Mouse (Mus musculus) CD8-positive naive resting alpha-beta T cell, adult 2 months (primary cell): ENCODE results near the gene Gngt2.

ENCODE experiments used
- DNase-seq, 2 experiments: peaks; one replicate each; pipeline ENCODE4 v3.0.0; 2022; ENCODE audit warnings: low read depth in 2 of 2, low spot score in 2 of 2

The Gngt2 gene

DNA sequence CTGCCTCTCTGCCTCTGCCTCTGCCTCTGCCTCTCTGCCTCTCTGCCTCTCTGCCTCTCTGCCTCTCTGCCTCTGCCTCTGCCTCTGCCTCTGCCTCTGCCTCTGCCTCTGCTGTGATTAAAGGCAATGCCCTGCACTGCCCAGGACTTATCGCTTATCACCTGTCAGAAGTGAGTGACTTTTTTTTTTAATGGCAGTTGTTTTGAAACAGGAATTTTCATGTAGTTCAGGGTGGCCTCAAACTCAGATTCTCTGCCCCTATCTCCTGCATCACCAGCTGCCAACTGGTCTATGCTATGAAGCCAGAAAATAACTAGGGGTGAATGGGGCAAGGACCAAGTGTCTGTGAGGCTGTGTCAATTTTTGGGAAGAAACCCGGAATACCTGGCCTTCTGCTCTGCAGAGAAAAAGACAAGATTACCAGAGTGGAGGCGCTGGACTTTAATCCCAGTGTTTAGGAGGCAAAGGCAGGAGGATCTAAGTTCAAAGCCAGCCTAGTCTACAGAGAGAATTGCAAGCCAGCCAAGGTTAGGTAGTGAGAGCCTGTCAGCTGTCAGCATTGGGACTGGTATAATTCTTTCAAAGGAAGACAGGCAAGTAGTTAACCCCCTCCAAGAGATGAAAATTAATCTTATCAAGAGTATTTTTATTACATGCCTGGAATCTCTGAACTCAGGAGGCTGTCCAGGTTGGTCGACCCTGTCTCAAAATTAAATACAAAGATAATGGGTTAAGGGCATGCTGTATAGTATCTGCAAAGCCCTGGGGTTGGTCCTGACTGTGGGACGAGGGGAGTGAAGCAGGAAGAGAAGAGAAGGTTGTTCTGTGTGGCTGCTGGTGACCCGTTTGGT is 10.5 kb upstream of the Gngt2 start:
- DNase-seq: no peak

DNA sequence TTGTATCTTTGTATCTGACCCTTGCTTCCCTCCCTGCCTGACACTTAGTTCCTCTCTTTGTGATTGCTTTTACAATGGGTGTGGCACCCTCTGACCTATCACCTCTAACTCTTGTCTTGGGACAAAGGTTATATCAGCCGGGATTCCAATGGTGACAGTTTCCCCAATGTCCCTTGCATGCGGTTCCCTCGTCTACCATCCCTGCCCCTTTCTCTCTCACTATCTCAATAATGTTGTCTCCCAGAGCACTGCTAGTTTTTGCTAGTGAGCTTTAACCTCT is 9.9 kb upstream of the Gngt2 start:
- no peak for DNase-seq

DNA sequence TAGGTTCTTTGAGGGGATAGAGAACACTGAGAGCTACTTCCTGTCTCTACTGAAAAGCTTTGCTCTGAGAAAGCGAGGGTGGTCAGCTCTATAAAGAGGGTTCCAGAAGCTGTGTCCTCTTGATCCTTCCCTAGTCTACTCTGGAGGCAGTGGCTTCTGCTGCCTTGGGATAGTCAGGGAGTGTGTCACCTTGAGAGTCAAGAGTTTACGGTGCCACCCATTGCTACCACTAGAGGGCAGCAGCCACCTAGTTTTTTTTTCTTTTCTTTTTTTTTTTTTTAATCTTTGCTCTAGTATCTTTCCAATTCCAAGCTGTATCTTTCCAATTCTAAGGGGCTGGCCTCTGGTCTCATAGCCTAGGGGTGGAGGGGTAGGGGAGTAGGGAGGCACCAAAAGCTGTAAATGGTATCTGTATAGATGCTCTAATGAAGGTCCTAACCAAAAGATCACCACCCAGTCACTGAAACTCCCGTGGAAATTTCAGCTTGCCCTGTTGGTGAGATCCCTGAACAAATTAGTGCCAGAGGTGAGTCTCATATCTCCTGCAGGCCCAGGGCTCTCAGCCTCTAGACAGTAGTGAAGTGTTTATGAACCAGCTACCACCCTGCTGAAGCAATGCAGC is 9.4 kb upstream of the Gngt2 start:
- peak; percentile 53 to 69 for DNase-seq

DNA sequence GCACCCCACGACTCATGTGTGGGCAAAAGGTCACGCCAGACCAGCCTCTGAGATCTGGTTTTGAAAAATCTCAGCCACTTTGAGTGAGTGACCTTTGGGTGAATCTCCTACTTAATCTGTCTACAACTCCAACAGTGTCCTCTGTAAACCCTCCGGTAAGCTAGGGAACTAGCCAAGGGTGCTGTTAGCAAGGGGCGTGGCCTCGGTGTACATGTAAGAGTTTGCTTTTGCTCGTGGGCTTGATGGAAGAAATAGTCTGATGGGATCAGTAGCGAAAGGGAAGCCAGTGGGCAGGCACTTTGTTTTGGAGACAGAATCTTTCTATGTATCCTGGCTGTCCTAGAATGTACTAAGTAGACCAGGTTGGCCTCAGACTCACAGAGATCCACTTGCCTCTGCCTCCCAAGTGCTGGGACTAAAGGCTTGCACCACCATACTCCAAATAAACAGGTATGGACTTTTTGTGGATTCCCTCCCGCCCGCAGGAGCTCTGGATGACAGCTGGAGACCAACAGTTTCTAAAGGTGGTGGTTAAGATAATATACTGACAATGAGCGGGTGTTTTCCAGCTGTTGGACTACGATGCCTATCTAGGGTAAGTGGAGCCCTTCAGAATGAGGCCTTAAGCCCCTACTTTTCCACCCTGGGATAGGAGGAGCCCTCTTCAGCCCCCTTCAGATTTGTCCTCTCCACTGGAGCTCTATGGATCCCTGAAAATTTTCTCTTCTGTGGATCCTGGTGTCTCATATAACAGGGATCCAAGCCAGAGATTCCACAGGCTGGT is 8.6 kb upstream of the Gngt2 start:
- DNase-seq: no peak

DNA sequence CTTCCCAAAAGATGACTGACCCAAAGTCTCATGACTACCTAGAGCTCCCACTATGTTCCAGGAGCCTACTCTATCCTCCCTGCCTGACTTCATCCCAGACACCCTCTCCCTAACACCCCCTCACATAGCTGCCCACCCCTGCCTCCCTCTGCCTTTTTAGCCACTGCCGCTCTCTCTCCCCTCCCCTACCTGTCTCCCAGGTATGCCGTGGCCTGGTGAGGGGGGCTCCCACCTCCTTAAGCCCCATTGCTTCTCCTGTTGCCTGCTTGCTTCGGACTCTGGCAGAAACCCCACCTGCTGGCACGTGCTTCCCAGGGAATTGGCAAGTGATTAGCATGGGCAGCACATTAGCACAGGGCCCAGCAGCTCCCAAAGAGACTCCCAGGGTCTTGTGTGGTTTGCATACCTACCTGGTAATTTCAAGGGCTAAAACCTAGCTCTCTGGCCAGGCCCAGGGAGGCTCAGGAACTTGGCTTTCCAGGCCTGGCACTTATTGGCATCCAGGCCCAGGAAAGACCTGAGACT is 7.4 kb upstream of the Gngt2 start:
- no peak for DNase-seq

DNA sequence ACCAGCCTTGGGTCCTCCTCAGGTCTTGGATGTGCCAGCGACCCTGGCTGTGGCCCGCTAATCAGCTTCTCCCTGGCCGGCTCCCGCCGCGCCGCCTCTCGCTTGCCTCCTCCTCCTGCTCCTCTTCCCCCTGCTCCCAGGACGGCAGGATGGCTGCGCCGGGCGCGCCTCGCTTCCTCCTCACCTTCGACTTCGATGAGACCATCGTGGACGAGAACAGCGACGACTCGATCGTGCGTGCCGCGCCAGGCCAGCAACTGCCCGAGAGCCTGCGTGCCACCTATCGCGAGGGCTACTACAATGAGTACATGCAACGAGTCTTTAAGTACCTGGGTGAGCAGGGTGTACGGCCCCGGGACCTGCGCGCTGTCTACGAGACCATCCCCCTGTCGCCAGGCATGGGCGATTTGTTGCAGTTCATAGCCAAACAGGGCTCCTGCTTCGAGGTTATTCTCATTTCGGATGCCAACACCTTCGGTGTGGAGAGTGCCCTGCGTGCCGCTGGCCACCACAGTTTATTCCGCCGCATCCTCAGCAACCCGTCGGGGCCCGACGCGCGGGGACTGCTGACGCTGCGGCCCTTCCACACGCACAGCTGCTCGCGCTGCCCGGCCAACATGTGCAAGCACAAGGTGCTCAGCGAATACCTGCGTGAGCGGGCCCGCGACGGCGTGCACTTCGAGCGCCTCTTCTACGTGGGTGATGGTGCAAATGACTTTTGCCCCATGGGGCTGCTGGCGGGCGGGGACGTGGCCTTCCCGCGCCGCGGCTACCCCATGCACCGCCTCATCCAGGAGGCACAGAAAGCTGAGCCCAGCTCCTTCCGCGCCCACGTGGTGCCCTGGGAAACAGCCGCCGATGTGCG is 6.4 kb upstream of the Gngt2 start:
- DNase-seq: no peak

DNA sequence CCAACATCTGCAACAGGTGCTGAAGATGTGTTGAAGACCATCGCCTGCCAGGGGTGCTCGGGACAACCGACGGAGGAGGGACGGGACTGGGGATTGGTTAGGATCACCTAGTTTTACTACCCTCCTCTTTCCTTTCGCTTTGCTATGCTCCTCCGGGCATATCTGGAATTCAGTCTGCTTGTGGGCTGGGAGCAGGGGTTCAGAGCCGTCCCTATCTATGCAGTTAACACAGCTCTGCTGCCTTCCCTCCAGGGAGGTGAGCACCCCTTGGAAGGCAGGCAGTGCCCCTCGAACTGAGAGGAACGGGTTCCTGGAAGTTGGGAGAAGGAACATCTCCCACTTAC is 5.8 kb upstream of the Gngt2 start:
- no peak for DNase-seq

DNA sequence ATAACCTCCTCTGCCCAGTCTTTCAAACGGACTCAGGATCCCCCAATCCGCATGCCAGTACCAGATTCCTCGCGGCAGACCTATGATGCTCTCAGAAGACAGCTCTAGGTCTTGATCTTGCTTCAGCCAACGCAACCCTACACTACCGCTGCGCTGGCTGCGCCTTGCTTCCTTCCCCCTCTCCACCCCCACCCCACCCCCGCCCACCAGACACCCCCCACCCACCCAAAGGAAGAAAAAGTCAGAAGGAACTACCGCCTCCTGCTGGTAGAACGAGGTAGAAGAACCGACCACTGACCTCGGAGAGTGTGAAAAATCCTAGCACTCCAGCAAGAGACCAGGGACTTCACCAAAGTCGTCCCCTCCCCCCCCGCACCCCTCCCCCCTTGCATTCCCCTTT is 5.4 kb upstream of the Gngt2 start:
- no peak for DNase-seq

DNA sequence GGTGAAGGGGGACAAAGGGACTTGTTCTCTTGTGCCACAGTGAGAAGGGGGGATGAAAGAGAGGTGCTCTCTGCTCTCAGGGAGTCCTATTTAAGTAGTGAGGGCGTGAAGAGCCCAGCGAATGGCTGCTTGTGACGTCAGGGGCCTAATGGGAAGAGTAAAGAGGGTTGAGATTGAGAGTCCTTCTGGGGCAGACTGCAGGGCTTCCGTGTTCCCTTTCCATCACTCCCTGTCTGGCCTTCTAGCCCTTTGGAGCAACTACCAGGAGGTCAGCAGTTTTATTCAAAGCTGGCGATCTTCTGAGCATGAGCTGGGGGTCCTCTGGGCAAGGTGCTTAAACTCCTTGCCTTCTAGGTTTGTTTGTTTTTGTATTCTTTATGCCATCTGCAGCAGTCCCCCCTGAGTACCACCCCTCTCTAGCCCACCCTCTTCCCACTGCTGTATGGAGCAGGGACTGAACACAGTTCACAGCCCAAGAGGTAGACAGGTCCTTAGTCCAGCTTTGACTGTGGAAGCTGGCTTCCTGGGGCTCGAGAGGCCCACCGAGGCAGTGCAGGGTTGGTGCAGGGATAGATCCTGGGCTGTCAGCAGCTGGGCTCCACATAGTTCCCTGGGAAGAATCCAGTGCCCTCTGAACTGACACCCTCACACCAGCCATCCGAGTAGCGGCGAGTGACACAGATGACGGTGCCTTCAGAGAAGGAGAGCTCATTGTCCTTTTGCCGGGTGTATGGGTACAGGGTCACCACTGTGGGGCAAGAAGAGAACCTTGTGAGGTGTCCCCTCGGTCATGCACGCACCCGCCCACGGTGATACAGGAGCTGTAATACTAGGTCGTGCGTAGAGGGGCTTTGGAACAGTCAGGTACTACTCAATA is 4.6 kb upstream of the Gngt2 start:
- no peak for DNase-seq

DNA sequence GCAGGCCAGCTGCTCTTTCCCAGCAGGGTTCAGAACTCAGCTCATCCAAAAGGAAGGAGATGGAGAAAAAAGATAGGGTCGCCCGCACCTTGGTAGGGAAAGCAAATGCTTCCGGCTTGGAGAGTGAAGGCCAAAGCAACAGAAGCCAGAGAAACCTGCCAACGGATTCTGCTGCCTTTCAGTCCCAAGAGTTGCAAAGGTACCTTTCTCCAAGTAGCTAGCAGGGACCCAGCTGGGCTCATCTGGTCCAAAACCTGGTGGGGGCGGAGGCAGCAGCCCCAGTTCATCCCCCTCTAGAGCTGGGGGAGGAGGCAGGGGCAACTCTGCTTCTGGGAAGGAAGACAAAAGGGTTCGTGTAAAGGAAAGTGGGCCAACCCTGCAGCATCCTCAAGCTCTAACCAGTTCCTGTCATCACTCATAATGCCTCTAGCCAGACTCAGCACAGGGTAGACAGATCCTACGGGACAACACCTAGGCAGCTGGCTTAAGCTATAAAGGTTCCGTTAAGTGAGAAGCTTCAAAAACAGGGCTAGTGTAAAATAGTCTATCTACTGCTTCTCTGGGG is 3.9 kb upstream of the Gngt2 start:
- DNase-seq: no peak

DNA sequence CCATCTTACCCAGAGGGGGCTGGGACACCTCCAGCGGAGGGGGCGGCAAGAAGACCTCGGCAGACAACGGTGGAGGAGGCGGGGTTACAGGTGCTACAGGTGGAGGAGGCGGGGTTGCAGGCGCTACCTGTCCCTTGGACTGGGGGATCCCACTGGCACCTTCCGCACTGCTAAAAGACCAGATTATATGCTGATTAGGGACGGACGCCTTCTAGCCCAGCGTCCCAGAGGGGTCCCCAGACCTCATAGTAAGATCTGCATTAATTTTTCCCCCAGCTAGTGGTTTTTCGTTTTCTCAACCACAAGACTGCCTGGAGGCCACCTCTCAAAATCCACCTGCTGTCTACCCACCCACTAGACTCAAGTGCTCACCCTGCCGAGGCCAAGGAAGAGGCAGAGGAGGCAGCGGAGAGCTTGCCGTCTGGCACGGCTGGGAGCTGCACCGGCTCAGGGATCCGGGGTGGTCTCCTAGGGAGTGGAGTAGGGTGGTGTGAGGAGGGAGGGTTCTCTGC is 3.3 kb upstream of the Gngt2 start:
- no peak for DNase-seq

DNA sequence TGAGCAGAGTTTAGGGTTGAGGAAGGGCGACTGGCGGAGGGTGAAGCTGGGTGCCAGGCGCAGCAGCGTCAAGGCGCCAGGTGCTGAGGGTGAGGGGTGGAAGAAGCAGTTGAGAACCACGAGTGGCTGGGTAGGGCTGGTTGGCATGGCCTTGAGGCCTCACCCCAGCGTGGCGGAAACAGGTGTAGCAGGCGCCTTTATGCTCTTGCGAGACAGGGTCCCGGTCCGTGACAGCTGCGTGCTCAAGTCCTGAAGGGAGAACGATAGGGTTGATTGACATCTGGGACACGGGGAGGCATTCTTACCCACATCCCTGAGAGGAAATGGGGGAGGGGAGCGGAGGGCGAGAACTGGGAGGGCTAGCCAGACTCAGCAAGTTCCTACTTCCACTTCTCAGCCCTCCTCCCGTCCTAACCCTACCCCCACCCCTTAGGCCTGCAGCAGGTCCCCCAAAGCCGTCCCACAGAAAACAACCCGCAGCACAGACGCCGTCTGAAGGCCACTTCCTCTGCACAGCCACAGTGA is 2.8 kb upstream of the Gngt2 start:
- DNase-seq: peak; percentile 41 to 50

DNA sequence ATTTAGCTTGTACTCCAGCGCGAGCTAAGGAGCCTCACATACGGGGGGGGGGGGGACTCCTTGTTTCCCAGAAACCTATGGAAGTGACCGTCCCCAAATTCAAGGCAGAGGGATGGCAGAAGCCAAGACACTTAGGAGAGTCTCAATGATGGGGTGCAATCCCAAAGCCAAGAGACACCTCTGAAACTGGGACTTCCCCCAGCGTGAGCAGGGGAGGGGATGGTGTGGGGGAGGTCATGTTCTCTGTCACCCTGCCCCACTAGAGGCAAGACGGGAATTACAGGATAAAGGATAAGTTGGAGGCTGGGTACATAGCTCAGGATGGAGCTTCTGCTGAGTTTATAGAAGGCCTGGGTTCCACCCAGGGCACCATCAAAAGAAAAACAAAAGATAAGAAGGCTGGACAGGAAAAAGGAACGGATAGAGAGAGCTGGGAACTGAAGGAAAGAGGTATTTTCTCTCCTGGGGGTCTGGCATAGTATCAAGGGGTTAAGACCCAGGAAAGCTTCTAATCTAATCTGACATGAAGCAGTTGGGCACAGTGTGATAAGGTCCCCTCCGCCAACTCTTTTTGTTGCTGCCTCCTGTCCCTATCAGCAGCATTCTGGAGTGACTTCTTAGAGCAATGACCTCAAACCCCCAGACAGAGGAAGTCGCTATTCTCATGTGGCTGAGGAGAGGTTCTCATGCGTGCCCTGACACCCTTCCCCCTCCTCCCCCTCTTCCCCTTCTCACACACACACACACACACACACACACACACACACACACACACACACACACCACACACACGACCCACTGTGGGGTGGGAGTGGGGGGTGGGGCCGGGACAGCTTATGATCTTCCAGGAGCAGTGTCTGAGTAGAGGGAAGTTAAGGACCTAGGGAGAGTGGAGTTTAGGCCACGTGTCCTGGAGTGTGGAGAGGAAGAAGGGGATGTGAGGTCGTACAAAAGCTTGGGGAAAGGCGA is 2.0 kb upstream of the Gngt2 start:
- peak; percentile 57 to 62 for DNase-seq

DNA sequence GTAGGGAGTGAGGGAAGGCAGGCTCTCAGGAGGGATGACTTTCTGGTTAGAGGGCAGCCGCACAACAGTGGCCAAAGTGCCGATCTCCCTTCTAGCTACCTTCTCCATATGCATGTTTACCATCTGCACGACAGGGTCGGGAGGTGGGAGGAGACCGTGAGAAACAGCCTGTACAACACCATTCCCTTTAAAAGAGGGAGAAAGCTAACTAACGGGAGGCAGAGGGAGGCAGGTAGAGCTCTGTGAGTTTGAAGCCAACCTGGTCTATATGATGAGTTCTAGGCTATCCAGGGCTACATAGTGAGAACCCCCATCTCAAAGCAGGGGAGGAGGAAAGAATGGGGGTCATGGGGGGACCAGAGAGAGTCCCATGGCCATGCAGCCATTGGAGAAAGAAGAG is 1.2 kb upstream of the Gngt2 start:
- no peak for DNase-seq

DNA sequence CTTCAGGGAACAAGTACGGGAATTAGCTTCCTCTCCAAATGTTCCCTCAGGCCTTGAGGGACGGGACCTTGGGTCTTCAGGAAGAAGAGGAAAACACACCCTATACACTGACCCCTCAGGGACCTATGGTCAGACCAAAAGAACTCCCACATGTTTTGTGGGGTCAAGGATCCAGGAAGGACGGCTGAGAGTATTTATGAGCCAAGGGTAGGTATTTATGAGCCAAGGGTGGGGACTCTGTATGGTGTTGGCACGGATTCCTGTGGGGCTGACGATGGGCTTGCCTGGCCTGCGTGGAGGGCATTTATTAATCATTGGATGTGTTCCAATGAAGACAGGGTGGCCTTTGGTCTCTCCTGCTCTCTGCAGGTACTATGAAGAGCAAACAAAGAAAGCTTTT is 583 bp upstream of the Gngt2 start:
- no peak for DNase-seq

DNA sequence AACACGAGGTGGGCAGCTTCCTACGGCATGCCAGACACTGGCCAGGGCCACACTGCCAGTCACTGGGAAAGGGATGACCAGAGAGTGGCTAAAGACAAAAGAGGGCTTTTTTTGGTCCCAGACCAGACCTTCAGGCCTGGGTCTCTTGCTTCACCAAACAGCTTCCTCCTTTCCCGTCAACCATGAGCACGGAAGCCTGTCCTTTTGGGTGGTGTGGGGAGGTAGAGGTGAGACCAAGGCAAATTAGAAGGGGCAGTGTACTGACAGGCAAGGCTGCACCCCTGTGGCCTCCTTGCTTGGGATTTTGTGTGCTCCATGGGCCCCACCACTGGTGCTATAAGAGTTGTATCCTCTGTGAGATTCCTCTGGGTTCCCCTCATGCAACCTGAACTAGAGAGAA is 1.6 kb downstream of the Gngt2 start:
- DNase-seq: no peak

DNA sequence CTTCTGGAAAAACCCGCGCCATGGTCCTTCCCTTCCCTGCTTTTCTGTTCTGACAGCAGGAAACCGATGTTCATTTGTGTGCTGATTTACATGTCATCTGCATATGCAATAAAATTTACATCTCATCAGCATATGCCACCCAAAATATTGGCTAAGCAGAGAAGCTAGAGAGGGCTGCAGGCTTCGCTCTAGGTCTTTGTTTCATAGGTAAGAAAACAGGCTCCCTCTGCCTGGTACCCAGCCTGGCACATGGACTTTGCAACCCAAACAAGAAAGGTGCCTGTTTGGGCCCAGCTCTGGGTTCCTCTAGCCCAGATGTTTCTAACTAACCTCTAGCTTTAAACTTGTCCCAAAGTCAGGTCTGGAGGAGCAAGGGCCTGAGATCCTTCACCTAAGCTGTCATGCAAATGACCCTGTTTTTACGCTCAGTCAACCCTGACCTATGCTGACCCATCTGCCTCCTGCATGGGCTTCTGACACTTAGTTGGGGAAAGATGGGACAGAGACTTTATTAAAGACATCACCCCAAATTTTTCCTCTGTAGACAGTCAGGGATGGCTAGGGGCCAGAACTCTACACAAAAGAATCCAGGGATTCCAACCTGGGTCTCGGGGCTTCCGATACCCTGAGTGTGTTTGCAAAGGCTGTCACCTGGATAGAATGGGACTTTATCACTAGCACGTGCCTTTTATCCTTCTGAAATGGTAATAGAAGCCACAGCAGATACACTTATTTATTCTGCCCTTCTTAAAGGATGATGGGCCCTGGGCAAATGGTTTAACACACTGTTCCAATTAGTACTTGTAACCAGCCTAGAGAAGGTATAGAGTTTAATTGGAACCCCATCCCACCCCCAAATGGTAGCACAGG is 2.2 kb downstream of the Gngt2 start:
- DNase-seq: no peak
